Mouse (Mus musculus): ENCODE results near the gene Spin2d.
"Not testable (repeated sequence)": the region's sequence is repeated elsewhere in the genome, so short reads cannot be mapped to it uniquely, and the experiment has no call there.

DNA sequence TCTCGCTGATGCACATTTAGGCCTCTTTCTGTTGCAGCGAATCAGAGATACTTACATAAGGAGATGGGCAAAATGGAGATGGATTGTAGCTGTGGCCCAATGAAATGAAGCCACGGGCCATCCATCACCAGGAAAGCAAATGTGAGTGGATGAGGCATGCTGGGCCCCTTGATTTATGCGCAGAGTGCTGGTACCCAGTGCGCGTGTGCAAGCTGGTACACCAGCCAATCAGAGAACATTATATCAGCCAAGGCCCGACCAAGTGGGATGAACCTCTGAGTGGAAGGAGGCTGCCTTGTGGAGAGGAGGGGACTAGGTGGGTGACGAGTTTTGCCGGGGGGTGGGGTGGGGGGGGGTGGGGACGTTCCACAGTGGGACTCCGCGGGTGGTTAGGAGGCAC, 15.1 kb upstream of the Spin2d start, which contains the start of gene Xlr3b:
- not testable (repeated sequence) for TF ChIP-seq CTCF (IDR thresholded peaks at IDR 0.05; ENCODE audit: low read depth); EP300 (optimal IDR thresholded peaks at IDR 0.05)
